Mouse (Mus musculus) E14TG2a.4 (cell line): Measurements from ENCODE around the gene Bspry.

Experiments used
- CTCF ChIP-seq: conservative IDR thresholded peaks from 2 replicates; pipeline ENCODE4 v1.5.1; 2014; ENCODE audit warnings: low read length
- NANOG ChIP-seq: IDR thresholded peaks from 2 replicates; pipeline ENCODE4 v1.6.1; 2014; ENCODE audit warnings: borderline replicate concordance, low read length, mixed read lengths

DNA sequence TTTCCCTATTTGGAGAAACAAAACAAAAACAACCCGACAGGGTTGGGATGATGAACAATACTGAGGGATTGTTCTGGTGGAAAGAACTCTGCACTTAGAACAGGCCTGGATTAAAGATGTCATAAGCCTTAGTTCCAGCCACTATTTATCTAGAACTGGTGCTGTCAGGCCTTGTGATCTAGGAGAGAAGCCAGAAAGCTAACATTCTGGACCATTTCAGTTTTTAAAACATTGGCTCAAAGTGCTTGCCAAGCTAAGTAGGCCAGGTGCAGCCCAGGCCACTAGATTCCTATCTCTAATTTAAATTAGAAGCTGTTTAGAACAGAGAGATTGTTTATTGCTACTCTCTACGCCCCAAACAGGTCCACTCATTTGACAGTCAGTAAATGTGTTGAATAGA, 46.4 kb downstream of the Bspry start:
- no peak for TF ChIP-seq CTCF
- no peak for TF ChIP-seq NANOG
